Mouse (Mus musculus) heart, embryonic 16.5 days (tissue): Measurements from ENCODE around the gene Tprn. TPM values are rescaled to one million over a fixed set of nuclear protein-coding genes. Genes with fewer than 3 reads are reported as not detected.

Experiments
- ATAC-seq: fragments of 200-750 bp; cut with Nextera tagmentation; replicated peaks from 2 replicates; pipeline ENCODE4 v1.8.0; 2017; ENCODE audit warnings: moderate number of reproducible peaks; ENCODE audit not compliant: insufficient read depth, low FRiP score; ENCODE audit errors: extremely low read depth
- H3K27ac ChIP-seq: fragments of 300-500 bp; sonication (generic); 2 replicates; pipeline ENCODE4 v1.5.1; 2014; ENCODE audit warnings: mild to moderate bottlenecking, low read length, control low read depth, moderate library complexity
- H3K27me3 ChIP-seq: fragments of 300-500 bp; sonication (generic); 2 replicates; pipeline ENCODE4 v1.6.1; 2014; ENCODE audit warnings: low read length, mixed read lengths; ENCODE audit not compliant: control insufficient read depth, insufficient read depth
- H3K36me3 ChIP-seq: fragments of 300-500 bp; sonication (generic); 2 replicates; pipeline ENCODE4 v1.6.1; 2014; ENCODE audit not compliant: control insufficient read depth, insufficient read depth
- H3K4me1 ChIP-seq: fragments of 300-500 bp; sonication (generic); 2 replicates; pipeline ENCODE4 v1.6.1; 2014; ENCODE audit warnings: low read length, mixed read lengths; ENCODE audit not compliant: control insufficient read depth, insufficient read depth
- H3K4me2 ChIP-seq: fragments of 300-500 bp; sonication (generic); 2 replicates; pipeline ENCODE4 v1.6.1; 2014; ENCODE audit warnings: low read depth, mild to moderate bottlenecking, control low read depth, low read length
- H3K4me3 ChIP-seq: fragments of 300-500 bp; sonication (generic); 2 replicates; pipeline ENCODE4 v1.5.1; 2014; ENCODE audit warnings: mild to moderate bottlenecking, control low read depth, low read length
- H3K9ac ChIP-seq: fragments of 300-500 bp; sonication (generic); 2 replicates; pipeline ENCODE4 v1.6.1; 2014; ENCODE audit warnings: low read length, control low read depth
- H3K9me3 ChIP-seq: fragments of 300-500 bp; sonication (generic); replicated peaks from 2 replicates; pipeline ENCODE4 v1.6.1; 2016; ENCODE audit warnings: low read length; ENCODE audit not compliant: control insufficient read depth
- WGBS: fragments of 180-500 bp; shearing (Covaris S2); extraction: QIAGEN DNeasy Blood & Tissue Kit; methylation state at CpG from one replicate; pipeline ENCODE4 v1.1.7; 2014; 5-methylcytosine and 5-hydroxymethylcytosine counted together
- polyA plus RNA-seq: library from polyadenylated mRNA; unstranded; fragments of >200 nt; fragmentation: Nextera tagmentation; extraction: Ambion mirVana; gene quantifications from 2 replicates; pipeline ENCODE4 v1.2.1, GENCODE M21; 2015

Gene Tprn
- polyA plus RNA-seq, 1 experiment from 2014 or later = 5.9 TPM

DNA sequence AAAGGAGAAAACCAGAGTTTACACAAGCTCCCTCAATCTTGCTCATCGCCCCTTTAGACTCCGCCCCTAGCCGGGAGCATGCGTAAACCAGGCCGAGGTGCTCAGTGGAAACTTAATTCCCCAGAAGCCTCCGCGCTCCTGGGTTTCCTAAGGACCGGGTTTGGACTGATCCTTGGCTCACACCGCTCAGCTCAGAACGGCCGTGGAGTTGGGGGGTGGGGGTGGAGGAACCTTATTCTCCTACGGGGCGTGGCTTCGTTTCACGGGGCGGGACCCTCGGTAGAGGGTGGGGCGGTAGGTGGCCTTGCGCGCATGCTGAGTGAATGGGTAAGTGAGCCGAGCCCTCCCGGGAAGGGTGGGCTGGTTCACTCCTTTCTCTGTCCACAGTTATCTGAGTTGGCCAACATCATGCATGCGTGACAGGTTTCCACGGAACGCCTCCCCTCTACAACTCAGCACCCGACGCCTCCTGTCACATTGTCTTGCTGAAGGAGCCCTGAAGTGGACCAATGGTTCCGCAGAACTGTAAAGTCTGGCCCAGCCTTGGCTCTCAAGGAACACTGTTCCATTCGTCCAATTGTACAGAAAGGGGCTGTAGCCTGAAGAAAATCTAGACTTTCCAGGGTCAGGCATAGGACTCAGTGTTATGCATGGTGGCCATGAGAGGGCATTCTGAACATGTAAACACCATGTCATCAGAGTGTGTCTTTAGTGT is 21.5 kb upstream of the Tprn start:
- H3K4me3 ChIP-seq = peak overlapping the region; percentile 49
- peaks cover 4% of the 10 kb centered on the region; the same call in 1 of the 2 replicates for H3K36me3 ChIP-seq
- H3K4me2 ChIP-seq = peak overlapping the region; percentile 71
- peak overlapping the region; percentile 60 for H3K9ac ChIP-seq
- peaks cover 13% of the 10 kb centered on the region for H3K4me1 ChIP-seq
- ATAC-seq = peak; percentile 75
- no peak overlapping the region for H3K27ac ChIP-seq
- H3K27me3 ChIP-seq = peaks cover 18% of the 10 kb centered on the region; the same call in 1 of the 2 replicates
- WGBS = 1% methylated on average over 29 of the region's 29 CpGs
- H3K9me3 ChIP-seq = no peaks in the 10 kb centered on the region

DNA sequence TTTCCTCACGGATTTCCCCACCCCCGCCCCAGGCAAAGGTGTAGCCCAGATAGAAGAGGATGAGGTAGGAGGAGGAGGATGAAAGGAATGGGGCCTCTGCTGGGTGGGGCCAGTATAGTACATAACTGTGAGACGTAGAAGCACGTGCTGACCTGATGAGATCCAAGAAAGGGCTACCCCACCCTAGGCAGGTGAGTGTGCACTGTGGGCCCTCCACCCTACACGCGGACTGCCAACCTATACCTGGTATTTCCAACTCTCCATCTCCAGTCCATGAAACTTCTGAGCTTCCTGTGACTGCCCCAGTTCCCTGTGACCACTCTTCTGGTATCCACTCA is 21.0 kb upstream of the Tprn start:
- H3K36me3 ChIP-seq = peaks cover 4% of the 10 kb centered on the region; the same call in 1 of the 2 replicates
- peaks cover 16% of the 10 kb centered on the region; the same call in 1 of the 2 replicates for H3K27me3 ChIP-seq
- H3K4me1 ChIP-seq = peaks cover 13% of the 10 kb centered on the region
- peak overlapping the region; percentile 95 for H3K4me2 ChIP-seq
- H3K9me3 ChIP-seq = no peaks in the 10 kb centered on the region
- no peak overlapping the region for H3K27ac ChIP-seq
- WGBS = 14% methylated on average over 6 of the region's 6 CpGs
- no peak for ATAC-seq
- H3K9ac ChIP-seq = no peak overlapping the region
- peak overlapping the region; percentile 62 for H3K4me3 ChIP-seq

DNA sequence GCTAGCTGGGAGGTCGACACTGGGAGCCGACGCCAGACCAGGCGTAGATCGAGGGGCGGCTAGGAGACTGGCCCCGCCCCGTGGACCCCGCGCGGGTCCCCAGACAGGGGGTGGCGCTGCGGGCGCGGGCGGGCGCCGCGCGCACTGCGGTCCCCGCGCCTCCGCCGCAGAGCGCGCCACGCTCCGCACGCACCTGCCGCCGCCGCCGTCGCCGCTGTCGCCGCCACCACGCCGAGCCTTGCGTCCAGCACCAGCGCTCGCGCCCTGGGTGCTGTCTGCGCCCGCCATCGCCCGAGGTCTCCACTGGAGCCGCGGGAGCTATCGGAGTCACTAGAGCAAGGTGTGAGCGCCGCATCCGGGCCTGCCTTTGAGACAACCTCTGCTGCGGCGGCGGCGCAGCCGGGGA is 20.3 kb upstream of the Tprn start, which contains the start of the genes Rnf208 and Cysrt1:
Gene Rnf208 (plus strand): TSS at position 155 of the 406 bp plus-strand sequence.
Gene Cysrt1 (minus strand): TSS at position 352 of the 406 bp plus-strand sequence.
- Histone ChIP-seq H3K27ac (no peak within 1 kb of the TSS), H3K4me2 (peak within 1 kb of the TSS; percentile 95), H3K9ac (peak within 1 kb of the TSS; percentile 68), H3K36me3 (peaks cover 4% of the 10 kb centered on the region; the same call in 1 of the 2 replicates), H3K4me3 (peak within 1 kb of the TSS; percentile 62), H3K27me3 (peaks cover 16% of the 10 kb centered on the region; the same call in 1 of the 2 replicates), H3K4me1 (peaks cover 13% of the 10 kb centered on the region), H3K9me3 (no peaks in the 10 kb centered on the region)
- under 1% methylated on average over 47 of the region's 59 CpGs for WGBS
- ATAC-seq = no peak

DNA sequence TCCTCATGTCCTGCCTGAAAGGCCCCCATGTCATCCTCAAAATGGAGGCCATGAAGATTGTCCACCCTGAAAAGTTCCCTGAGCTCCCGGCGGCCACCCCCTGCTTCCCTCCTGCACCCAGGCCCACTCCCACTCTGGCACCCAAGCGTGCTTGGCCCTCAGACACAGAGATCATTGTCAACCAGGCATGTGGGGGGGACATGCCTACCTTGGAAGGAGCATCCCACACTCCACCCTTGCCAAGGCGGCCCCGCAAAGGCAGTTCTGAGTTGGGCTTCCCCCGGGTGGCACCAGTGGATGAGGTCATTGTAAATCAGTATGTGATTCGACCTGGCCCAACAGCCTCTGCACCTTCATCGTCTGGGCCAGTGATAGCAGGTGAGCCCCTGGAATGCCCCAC is 19.1 kb upstream of the Tprn start:
- peaks cover 16% of the 10 kb centered on the region; the same call in 1 of the 2 replicates for H3K27me3 ChIP-seq
- H3K9me3 ChIP-seq = no peaks in the 10 kb centered on the region
- WGBS = 63% methylated on average over 8 of the region's 8 CpGs
- ATAC-seq = no peak
- peaks cover 13% of the 10 kb centered on the region for H3K4me1 ChIP-seq
- no peak overlapping the region for H3K9ac ChIP-seq
- no peak overlapping the region for H3K27ac ChIP-seq
- no peak overlapping the region for H3K4me3 ChIP-seq
- H3K36me3 ChIP-seq = peaks cover 4% of the 10 kb centered on the region
- H3K4me2 ChIP-seq = no peak overlapping the region

DNA sequence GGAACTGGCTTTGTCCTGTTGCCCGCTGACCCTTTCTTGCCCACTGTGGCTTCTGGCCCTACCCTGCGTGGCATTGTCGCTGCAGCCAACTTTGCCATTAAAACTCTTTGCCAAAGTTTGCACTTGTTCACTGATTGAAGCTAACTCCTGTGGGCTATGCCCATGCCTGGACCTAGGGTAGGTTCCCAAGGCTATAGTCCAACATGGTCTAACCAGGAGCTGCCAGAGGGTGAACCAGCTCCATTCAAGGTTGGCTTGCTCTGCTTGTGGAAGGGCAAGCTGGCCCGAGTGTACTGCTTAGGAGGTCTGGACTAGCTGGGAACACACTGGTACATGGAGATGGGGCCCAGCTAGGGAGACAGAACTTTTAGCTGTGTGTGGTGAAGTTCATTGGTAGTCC is 18.3 kb upstream of the Tprn start:
- Histone ChIP-seq H3K4me2 (no peak overlapping the region), H3K27ac (no peak overlapping the region), H3K4me1 (peaks cover 13% of the 10 kb centered on the region), H3K36me3 (peaks cover 7% of the 10 kb centered on the region), H3K27me3 (peaks cover 16% of the 10 kb centered on the region; the same call in 1 of the 2 replicates), H3K9me3 (no peaks in the 10 kb centered on the region), H3K4me3 (no peak overlapping the region), H3K9ac (no peak overlapping the region)
- WGBS = 87% methylated on average over 4 of the region's 4 CpGs
- no peak for ATAC-seq

GRCm38 (mm10) chr2:25246183-25247072 is 16.0 kb upstream of the Tprn start, which contains the start of gene AL732309.1:
TSS of gene AL732309.1 (minus strand) at chr2:25246863.
- ATAC-seq = no peak
- Histone ChIP-seq H3K9me3 (no peaks in the 10 kb centered on the region), H3K4me1 (peaks cover 7% of the 10 kb centered on the region), H3K9ac (no peak within 1 kb of the TSS), H3K27ac (no peak within 1 kb of the TSS), H3K4me3 (no peak within 1 kb of the TSS), H3K27me3 (peaks cover 12% of the 10 kb centered on the region; the same call in 1 of the 2 replicates), H3K4me2 (no peak within 1 kb of the TSS), H3K36me3 (peaks cover 15% of the 10 kb centered on the region)
- 86% methylated on average over 10 of the region's 10 CpGs for WGBS

DNA sequence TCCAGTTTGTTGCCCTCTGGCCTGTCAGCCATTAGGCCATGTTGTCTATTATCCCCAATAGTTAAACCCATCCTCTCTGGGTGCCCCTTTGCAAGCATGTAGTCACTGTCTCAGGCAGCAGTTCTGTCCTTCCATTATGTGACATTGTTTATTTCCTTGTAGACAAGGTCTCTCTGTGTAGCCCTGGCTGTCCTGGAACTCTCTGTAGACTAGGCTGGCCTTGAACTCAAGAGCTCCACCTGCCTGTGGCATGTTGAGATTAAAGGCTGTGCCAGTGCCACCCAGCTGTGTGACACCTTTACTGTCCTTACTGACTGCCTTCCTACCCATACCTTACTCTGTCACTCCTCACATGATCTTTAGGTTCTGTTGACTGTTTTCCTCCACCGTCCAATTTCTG is 10.1 kb upstream of the Tprn start:
- Histone ChIP-seq H3K4me1 (peaks cover 13% of the 10 kb centered on the region), H3K4me2 (no peak overlapping the region), H3K4me3 (no peak overlapping the region), H3K27ac (no peak overlapping the region), H3K9me3 (no peaks in the 10 kb centered on the region), H3K9ac (no peak overlapping the region), H3K27me3 (no peaks in the 10 kb centered on the region), H3K36me3 (peaks cover 14% of the 10 kb centered on the region)
- WGBS = 88% methylated on average over 1 of the region's 1 CpGs
- no peak for ATAC-seq

GRCm38 (mm10) chr2:25255284-25255779 is 7.1 kb upstream of the Tprn start, which contains the start of gene Tmem203:
TSS of gene Tmem203 (plus strand) at chr2:25255439.
- under 1% methylated on average over 39 of the region's 39 CpGs for WGBS
- H3K4me1 ChIP-seq = peaks cover 13% of the 10 kb centered on the region
- H3K4me2 ChIP-seq = peak within 1 kb of the TSS; percentile 97
- H3K4me3 ChIP-seq = peak within 1 kb of the TSS; percentile 100
- no peaks in the 10 kb centered on the region for H3K9me3 ChIP-seq
- no peaks in the 10 kb centered on the region for H3K27me3 ChIP-seq
- peaks cover 6% of the 10 kb centered on the region; the same call in 1 of the 2 replicates for H3K36me3 ChIP-seq
- peak within 1 kb of the TSS; percentile 68 for H3K27ac ChIP-seq
- H3K9ac ChIP-seq = peak within 1 kb of the TSS; percentile 87
- peak; percentile 80 for ATAC-seq
